Mouse (Mus musculus): ENCODE measurements around the gene Nsun7.

Gene Nsun7

DNA sequence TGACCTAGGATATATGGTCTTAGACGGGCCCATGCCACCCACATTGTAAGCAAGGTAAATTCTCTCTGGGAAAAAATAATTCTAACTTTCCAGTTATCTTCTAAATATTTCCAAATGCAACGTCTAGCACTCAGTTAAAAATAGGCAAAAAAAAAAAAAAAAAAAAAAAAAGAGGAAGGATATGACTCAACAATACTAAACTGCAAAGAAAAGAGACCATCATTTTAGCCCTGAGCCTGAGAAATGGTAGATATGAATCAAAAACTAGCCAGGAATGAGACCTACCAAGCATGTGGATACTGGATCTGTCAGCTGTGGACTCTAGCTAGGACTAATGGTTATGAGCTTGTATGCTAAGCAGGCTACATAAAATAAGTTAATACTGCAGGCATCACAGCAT, 20.0 kb downstream of the Nsun7 start:
- no peak for DNase-seq (ENCODE audit: low read depth)

DNA sequence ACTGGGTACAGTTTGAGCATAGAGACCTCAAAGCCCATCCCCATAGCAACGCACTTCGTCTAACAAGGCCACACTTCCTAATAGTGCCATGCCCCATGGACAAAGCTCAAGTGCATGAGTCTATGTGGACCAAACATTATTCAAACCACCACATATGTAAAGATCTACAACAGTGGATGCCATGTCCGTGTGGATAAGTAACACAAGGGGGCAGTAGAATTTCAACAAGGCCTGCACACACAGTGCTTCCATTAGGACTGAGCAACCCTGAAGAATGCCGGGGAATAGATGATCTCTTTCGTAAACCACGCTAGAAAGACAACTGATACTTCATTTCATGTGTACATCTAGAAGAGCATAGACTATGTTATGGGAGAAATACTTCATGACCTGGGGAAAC, 21.0 kb downstream of the Nsun7 start:
- DNase-seq (ENCODE audit: low read depth): no peak

DNA sequence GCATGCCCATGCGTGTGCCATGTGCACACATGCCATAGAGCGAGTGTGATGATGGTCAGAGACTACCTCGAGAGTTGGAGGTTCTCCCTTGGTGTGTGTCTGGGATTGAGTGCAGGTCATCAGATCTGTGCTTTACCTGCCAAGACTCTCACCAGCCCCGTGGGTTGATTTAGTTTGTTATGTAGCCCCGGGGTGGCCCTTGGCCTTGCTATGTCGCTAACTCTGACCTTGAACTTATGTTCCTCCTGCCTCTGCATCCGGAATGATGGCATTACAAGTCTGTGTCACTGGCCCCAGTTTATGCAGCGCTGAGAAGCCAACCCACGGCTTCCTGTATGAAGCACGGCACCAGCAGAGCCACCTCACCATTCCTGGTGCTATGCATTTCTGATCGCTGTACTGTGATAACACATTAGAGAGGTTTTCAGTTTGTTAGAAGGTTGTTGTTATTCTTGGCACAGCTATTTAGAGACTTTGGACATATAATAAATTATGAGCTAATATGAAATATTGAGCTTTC, 34.5 kb downstream of the Nsun7 start:
- DNase-seq (ENCODE audit: low read depth): no peak

DNA sequence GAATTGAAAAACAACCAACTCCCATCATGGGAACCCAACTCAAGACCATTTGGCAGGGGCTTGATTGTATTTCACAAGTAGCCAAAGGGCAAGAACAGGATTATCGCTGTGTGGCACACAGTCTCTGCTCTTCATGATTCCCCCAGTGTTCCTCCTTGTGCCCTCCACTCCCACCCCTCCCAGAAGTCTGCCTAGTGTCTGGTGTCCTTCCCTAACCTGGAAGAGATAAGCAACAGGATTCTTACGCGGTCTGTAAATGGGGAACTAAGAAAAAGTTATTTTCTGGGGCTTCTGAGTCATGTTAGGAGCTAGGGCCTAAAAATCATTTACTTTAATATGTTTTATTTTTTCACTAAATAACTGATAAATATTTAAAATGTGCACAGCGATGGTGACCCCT, 35.3 kb downstream of the Nsun7 start:
- DNase-seq (ENCODE audit: low read depth): no peak

DNA sequence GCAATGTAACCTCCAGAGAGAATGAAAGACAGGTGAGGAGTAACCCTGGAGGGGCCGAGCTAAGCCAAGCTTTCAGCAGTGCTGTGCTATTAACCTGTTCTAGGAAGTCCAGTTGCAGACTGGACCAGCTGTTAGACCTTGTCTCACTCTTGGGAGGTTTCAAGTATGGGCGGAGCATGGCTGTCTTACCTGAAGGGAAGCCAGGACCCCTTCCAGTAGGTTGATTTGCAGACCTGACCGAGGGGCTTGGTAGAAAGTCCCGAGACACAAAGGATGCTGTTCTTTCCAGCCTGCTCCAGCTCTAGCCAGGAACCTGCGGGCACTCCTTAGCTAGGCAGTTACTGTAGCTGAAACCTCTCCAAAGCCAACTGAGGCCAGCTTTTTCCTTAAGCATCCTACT, 36.4 kb downstream of the Nsun7 start:
- no peak for DNase-seq (ENCODE audit: low read depth)

DNA sequence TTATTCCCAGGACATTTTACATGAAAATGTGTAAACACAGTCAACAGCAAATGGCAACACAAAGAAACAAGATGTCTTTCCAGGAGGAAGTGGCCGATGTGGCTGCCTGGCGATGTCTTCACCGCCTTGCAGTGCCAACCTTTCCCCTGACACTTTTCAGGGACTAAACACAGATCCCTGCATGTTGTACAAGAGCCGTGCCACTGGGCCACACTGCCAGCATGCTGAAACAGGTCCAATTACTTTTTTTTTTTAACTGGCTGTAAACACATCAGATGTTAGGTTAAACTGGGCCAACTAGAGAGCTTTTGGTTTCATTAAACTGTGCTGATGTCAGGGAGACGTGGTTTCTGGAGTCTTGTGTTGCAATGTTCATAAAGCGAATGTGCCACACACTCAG, 39.2 kb downstream of the Nsun7 start:
- no peak for DNase-seq (ENCODE audit: low read depth)

DNA sequence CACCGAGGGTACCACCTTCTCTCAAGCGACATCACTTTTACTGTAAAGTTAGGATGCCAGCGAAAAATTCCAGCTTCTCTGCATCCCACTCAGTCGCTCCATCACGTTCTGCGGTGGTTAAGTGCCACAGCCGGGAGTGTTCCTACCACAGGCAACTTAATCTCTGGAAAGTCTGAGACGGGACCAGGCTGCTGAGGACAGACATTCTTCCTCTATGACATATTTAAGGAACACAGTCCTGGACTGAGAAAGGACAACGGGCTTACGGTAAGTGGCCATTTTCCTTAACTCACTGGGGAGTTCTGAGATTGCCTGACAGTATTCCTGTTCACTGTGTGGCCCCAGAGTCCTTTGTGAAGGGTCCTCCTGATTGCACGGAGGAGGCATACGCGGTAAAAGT, 40.9 kb downstream of the Nsun7 start:
- no peak for DNase-seq (ENCODE audit: low read depth)

DNA sequence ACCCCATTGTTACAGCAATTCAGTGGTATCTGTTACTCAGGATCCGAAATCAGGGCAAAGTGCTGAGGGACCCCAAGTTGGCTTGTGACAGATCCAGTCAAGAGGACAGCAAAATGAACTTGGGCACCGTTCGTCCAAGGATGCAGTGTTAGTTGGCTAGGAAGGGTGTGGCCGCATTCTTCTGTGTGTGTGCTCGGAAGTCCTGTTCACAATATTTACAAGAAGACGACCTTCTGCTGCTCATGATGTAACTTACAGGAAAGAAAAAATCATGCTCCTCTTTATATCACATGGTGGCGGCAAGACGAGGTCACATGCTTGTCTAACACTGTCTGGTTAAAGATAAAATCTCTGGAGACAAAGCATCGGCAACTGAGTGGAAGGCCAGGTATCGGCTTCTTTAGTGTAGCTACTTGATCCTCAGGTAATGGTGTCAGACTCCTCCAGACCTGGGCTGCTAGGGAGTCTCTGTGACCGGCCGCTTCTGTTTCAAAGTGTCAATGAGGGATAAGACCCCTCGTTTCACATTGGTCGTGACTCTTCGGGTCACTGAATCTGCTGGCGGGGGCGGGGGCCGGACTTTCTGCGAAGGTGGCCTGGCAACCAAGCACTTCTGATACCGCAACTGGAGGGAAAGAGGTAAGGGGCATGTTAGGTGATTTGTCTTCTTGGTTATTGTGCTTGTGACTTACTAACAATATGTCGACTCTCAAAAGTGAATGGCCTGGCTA, 42.6 kb downstream of the Nsun7 start:
- no peak for DNase-seq (ENCODE audit: low read depth)

DNA sequence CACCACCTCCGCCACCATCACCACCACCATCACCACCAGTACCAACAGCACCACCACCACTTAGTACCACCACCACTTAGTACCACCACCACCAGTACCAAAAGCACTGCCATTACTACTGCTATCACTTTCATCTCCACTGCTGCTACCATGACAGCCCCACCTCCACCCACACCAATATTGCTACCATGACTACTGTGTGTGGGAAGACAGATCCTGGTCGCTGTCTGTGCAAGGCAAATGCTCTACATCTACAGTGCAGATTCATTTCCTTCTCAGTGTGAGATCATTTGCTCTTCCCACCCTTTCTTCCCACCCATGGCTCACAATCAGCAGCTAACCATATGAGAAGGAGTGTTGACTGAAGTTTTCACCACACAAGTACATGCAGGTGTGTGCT, 43.2 kb downstream of the Nsun7 start:
- no peak for DNase-seq (ENCODE audit: low read depth)

DNA sequence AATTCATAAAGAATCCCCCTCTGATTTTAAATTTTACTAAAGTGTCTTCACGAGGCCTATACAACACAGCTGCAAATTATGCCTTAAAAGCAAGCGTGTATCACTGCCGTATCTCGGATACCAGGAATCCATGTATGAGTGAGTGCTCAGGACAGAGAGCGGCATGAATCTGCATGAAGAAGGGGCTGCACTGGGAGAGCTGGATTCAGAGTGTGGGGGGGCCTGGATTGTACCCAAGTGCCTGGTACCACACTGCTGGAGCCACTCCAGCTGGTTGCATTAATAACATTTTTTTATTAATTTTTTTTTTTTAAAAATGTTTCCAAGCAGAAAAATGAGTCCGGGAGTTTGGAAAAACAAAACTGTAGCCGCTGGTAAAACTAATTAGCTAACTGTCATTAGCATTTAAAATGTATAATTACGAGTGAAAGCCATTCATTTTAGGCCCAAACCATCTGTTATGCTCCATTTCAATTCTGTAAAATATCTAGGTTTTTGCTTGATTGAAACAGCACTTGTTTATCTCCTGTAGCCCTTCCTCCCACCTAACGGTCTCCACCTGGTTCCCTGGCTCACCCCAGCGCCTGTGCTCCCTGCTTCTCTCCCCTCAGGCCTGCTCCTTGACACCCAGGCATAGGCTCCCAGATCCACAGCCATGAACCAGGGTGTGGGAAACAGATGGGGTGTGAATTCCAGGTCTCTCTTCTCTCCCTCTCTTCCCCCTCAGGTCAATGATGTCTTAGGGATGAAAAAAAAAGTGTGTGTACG, 44.8 kb downstream of the Nsun7 start:
- no peak for DNase-seq (ENCODE audit: low read depth)

DNA sequence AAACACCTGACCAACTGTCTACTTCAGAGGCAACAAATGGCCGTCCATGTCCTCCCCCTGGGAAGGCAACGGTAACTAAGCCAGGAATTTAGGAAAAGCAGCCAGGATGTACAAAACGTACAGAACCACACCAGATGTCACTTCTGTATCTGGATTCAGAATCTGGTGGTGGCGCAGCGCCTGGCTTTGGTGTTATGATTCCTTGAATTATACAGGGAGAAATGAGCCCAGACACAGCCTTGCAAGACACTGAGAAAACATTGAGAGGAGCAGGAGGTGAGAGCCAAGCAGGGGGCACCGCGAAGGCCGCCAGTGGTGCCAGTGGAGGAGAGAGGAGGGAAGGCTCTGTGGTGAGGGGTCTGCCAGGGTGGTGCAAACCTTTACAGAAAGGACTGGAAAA, 45.8 kb downstream of the Nsun7 start:
- DNase-seq (ENCODE audit: low read depth): no peak

DNA sequence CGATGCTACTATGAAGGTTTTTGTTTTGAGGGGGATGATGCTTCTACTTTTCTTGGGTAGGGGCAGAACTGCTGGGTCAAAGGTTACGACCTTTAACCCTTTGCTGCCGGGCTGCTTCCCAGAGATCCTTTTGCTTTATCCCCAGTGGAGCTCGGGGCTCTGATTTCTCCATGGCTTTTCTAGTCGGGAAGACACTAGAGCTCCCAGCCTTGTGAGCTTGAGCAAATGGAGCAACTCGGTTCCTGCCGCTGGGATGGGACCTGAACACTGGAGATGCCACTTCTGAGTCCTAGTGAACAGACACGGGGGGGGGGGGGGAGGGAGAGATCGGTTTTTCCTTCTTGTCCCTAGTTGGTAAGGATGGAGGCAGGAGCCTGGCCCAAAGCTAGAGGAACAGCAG, 50.6 kb downstream of the Nsun7 start:
- DNase-seq (ENCODE audit: low read depth): no peak

DNA sequence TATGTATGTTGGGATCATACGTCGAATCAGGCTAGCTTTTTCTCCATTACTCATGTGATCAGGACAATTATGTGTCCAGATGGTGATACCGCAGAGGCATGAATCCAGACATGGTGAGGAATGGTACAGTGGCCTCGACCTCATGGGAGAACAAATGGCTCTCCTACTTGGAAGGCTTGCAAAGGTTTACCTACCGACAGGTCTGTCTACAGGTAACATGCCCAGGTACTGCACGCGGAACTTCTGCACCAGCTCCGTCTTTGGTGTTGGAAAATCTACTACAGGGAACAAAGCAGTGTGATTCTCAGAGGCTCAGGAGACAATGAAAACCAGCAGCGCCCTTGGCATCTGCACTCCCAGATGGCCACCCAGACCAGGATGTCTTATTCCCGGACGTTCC, 51.1 kb downstream of the Nsun7 start:
- no peak for DNase-seq (ENCODE audit: low read depth)

DNA sequence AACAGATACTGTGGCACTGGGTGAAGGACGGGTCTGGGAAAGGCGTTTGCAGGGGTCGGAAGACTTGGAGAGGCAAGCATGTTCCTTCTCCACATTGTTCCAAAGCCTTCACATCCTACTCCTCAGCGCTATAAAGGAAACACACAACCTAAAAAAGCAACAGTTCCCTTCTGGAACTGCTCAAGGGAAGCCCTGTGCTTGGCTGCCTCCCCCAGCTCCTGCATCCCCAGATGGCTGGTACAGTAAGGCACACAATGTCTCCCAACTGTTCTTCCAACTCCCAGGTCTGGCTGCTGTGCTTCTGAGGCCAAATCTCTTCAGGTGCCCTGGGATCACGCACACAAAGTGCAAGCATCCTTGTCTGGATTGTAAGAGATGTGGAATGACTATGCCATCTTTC, 56.1 kb downstream of the Nsun7 start:
- DNase-seq (ENCODE audit: low read depth): no peak

DNA sequence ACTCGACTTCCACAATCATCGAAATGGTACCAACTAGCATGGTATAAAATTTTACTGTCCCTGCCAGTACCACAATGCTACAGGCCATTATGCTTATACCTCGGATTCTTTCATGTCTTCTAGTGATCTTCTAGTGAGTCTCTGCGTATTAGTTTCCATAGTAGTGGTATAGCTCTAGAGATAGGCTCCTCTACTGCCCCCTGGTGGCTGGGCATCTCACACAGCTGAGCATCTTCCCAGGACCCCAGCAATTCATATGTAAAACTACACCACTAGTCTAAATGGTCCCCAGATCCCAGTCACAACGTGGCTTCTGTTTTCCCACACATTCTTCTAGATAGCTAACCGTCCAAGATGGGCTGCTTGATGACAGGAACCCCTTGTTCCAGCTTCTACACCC, 59.6 kb downstream of the Nsun7 start:
- DNase-seq (ENCODE audit: low read depth): peak; percentile 78

DNA sequence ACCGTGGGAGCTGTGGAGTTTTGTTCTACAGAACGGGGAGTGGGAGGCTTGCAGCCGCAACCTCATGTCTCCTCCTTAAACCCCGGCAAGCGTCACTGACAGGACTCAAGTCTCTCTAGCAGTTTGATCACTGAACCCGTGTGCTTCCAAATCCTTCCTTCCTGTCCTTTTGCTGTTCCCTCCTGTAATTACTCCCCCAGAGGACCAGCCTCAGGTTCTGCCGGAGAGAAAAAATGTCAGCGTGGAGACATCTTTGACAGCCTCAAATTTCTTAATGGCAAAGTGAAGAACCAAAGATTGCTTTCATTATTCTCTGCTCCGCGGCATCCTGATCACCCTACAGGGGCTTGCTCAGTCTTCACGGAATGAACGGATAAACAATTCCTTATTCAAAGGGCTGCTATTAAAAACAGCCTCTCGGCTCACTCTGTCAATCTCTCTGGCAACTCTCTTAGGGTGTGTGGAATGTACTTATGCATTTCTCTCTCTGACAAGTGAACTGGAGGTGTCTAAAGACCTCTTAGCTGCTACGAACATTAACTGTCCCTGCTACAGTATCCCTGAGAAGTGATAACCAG, 60.2 kb downstream of the Nsun7 start:
- DNase-seq (ENCODE audit: low read depth): no peak

DNA sequence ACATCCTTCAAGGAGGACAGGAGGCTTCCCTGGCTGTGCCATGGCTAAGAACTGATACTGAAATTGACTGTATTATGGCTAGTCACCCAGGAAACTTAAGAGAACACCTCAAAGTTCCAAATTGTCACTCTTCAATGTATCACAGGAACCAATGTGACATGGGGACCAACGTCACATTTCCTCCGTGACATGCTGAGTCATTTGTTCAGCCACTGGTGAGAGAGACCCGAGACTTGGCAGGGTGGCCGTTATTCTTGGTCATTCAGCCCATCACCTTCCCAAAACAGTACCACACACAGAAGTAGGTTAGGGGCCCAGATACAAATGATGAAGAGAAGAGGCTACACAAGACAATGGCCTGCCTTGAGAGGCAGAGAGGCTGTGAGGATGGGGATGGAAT, 63.4 kb downstream of the Nsun7 start:
- no peak for DNase-seq (ENCODE audit: low read depth)

DNA sequence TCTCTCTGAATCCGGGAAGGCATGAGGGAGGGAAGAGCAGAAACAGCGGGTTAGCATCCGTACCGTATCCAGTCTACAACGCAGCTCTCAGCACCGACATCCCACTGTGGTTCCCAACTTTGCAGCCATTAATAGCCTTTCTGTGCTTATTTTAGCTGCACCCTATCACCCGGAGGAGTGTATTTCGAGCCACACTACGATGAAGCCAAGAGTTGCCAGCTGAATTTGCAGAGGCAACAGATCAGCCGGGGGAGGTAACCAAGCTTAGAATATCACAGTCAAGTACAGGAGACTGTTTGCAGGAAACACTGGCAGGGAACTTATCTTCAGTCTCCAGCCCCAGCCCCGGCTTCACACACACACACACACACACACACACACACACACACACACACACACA, 63.9 kb downstream of the Nsun7 start:
- no peak for DNase-seq (ENCODE audit: low read depth)

DNA sequence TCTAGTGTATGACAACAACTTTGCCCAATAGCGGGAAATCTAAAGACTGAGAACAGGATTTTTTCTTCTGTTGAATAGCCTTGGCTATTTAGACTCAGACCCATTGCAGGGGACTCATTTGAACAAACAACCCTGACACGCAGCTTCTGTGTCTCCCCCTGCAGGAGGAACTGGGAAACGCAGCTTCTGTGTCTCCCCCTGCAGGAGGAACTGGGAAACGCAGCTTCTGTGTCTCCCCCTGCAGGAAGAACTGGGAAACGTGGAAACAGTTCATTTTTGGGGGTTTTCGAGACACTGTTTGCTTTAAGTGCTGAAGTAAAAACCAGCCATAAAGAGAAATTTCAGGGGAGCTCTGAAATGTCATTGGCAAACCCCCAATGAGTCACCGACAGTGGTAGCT, 66.7 kb downstream of the Nsun7 start:
- DNase-seq (ENCODE audit: low read depth): peak; percentile 36

DNA sequence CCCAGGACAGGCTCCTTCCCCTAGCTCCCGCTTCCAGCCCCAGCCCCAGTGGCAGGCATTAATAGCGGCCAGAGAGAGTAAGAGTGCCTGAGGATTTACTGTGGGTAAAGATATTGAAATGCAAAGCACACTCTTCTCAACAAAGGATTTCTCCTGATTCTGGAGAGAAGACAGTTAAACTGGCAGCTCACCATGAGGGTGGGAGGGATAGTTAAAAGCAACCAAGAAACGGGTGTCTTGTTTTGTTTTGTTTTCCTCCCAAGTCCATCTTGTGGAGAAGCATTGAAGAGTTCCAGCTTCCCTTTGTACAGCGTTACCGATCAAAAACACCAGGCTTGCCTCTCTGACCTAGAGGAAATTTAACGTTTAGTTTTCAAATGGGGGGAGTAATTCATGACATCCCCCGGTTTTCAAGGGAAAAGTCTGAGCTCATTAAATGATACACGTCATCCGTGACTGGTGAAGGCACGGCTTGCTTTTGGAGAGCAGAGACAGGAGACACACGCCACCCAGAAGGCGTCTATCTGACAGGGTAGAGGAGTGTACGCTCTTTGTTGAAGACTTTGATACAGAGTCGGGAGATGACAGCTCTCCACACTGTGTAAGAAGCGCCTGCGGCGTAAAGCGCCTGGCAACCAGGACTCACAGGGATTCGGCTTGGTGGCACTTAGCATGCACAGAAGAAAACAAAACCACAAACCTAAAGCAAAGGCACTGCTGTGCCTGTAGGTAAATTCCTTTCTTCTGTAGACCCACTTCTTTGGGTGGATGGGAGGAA, 68.4 kb downstream of the Nsun7 start:
- DNase-seq (ENCODE audit: low read depth): no peak

DNA sequence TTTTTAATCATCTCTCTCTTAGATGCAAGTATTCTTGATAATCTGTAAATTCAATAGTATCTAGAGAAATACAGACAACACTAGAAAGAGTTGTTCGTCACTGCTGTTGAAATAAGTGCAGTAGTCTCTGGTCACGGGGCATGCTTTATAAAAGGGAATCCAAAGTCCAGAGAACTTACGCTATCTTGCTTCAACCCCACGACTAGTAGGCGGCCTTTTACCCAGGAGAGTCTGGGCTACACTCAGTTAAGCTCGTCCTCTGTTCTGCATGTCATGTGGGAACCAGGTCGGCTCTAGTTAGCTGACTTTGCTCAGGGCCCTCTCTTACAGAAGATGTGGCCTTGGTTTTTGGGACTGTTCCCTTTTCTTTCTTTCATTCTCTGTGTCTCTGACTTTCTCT, 69.1 kb downstream of the Nsun7 start:
- no peak for DNase-seq (ENCODE audit: low read depth)

DNA sequence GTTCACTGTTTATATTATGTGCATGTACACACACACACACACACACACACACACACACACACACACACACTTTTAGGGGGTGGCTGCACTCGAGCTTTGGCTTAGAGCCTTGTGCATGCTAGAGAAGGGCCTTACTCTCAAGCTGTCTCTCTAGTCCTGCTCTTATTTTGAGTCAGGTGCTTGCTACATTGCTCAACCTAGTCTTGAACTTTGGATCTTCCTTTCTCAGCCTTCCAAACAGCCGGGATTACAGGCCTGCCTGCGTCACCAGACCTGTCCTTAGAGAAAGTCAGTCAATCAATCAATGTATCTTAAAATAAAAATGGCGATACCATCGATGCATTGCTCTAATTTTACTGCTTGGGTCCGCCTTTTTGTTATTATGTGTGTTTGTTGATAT, 71.1 kb downstream of the Nsun7 start:
- DNase-seq (ENCODE audit: low read depth): no peak

Data from naive thymus-derived CD4-positive, alpha-beta T cell, adult 2 months (primary cell).